Mouse (Mus musculus) hindbrain, embryonic 13.5 days (tissue): ENCODE measurements around the gene Galnt17. TPM values are rescaled to one million over a fixed set of nuclear protein-coding genes. Genes with fewer than 3 reads are reported as not detected.

ENCODE experiments used
- ATAC-seq: fragments of 200-750 bp; cut with Nextera tagmentation; 2 replicates; pipeline ENCODE4 v1.8.0; 2017; ENCODE audit warnings: moderate TSS enrichment; ENCODE audit not compliant: low FRiP score
- H3K27ac ChIP-seq: fragments of 300-500 bp; sonication (generic); 2 replicates; pipeline ENCODE4 v1.5.1; 2015; ENCODE audit warnings: inconsistent platforms, mild to moderate bottlenecking, moderate library complexity
- H3K27me3 ChIP-seq: fragments of 300-500 bp; sonication (generic); 2 replicates; pipeline ENCODE4 v1.6.1; 2015; ENCODE audit warnings: mild to moderate bottlenecking, inconsistent platforms
- H3K36me3 ChIP-seq: fragments of 300-500 bp; sonication (generic); 2 replicates; pipeline ENCODE4 v1.6.1; 2015; ENCODE audit warnings: mild to moderate bottlenecking, inconsistent platforms
- H3K4me1 ChIP-seq: fragments of 300-500 bp; sonication (generic); replicated peaks from 2 replicates; pipeline ENCODE4 v1.6.1; 2015; ENCODE audit warnings: inconsistent platforms
- H3K4me2 ChIP-seq: fragments of 300-500 bp; sonication (generic); 2 replicates; pipeline ENCODE4 v1.6.1; 2015; ENCODE audit warnings: inconsistent platforms, mild to moderate bottlenecking, moderate library complexity
- H3K4me3 ChIP-seq: fragments of 300-500 bp; sonication (generic); 2 replicates; pipeline ENCODE4 v1.5.1; 2015; ENCODE audit warnings: mild to moderate bottlenecking, inconsistent platforms
- H3K9ac ChIP-seq: fragments of 300-500 bp; sonication (generic); 2 replicates; pipeline ENCODE4 v1.6.1; 2015; ENCODE audit warnings: mild to moderate bottlenecking, inconsistent platforms
- H3K9me3 ChIP-seq: fragments of 300-500 bp; sonication (generic); 2 replicates; pipeline ENCODE4 v1.6.1; 2016; ENCODE audit warnings: inconsistent platforms
- WGBS: fragments of 180-500 bp; shearing (Covaris S2); methylation state at CpG from one replicate; pipeline ENCODE4 v1.1.7; 2015; 5-methylcytosine and 5-hydroxymethylcytosine counted together
- polyA plus RNA-seq: library from polyadenylated mRNA; unstranded; fragments of >200 nt; fragmentation: Nextera tagmentation; extraction: Ambion mirVana; gene quantifications from 2 replicates; pipeline ENCODE4 v1.2.1, GENCODE M21; 2015

The Galnt17 gene
- polyA plus RNA-seq, 1 experiment from 2014 or later: 9.6 TPM

- Histone ChIP-seq H3K9ac (no peak overlapping the region), H3K36me3 (no peaks in the 10 kb centered on the region), H3K27me3 (no peaks in the 10 kb centered on the region), H3K27ac (no peak overlapping the region), H3K4me1 (no peaks in the 10 kb centered on the region; the same call in 1 of the 2 replicates), H3K9me3 (no peaks in the 10 kb centered on the region), H3K4me3 (no peak overlapping the region), H3K4me2 (no peak overlapping the region)
- ATAC-seq: no peak
- 93% methylated on average over 8 of the region's 8 CpGs for WGBS
Observed at GRCm38 (mm10) chr5:131233828-131234227, 74.5 kb downstream of the Galnt17 start.

DNA sequence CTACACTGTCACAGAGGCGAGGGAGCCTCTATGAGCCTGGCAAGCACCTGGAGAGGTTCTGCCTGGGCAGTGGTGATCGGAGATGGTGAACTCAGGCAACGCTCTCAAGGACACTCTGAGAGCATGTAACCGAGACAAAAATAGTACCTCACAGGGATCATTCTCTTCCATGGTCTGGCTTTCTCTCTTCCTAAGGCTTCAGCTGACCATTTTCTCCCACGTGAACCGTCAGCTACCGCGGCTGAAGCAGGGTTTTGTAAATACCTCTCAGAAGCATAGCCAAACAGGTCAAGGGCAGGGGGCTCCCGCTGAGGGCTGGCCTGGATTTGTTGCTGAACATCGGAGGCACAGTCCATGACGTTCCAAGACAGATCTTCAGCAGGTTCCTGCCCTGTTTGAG is 77.2 kb downstream of the Galnt17 start:
- Histone ChIP-seq H3K4me1 (no peaks in the 10 kb centered on the region; the same call in 1 of the 2 replicates), H3K9me3 (no peaks in the 10 kb centered on the region), H3K4me2 (no peak overlapping the region), H3K4me3 (no peak overlapping the region), H3K36me3 (no peaks in the 10 kb centered on the region), H3K27me3 (no peaks in the 10 kb centered on the region), H3K27ac (no peak overlapping the region), H3K9ac (no peak overlapping the region)
- WGBS: 82% methylated on average over 11 of the region's 11 CpGs
- no peak for ATAC-seq

DNA sequence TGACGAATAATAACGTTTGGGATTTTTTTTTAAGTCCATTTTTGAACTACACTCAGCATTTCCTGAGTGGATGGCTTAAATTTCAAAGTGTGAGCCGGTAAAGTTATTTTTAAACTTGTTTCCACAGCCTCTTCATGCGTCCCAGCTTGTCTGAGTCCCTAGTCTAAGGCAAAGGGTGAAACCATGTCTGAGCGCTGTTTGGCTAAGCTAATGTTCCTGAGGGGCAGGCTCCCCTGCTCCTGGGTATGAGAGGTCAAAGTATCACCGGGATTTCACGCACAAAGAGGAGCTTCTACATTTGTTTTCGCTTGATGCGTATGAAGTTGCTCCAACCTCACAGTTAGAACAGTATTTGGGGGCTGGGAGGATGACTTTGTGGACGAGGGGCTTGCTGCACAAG is 78.6 kb downstream of the Galnt17 start:
- no peak for ATAC-seq
- 84% methylated on average over 10 of the region's 10 CpGs for whole genome bisulfite sequencing
- no peaks in the 10 kb centered on the region for H3K27me3 ChIP-seq
- no peak overlapping the region for H3K27ac ChIP-seq
- H3K4me3 ChIP-seq: no peak overlapping the region
- no peaks in the 10 kb centered on the region for H3K36me3 ChIP-seq
- H3K4me2 ChIP-seq: no peak overlapping the region
- H3K4me1 ChIP-seq: no peaks in the 10 kb centered on the region; the same call in 1 of the 2 replicates
- H3K9me3 ChIP-seq: no peaks in the 10 kb centered on the region
- H3K9ac ChIP-seq: no peak overlapping the region

DNA sequence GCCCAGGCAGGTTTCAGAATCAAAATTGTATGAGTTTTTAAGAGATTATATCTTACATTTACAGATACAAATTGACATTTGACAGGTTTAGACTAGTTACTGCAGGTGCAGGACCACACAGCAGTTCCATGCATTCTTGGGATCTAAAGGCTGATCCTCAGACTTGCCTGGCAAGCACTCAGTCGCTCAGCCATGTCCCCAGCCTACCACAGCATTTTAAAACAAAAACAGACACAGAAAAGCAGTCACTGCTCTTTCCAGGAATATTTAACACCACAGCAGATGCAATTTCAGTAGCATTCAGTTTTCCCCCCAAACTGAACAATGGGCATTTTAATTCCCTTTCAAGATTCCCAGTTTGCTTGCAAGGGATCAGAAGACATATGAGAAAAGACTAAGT is 84.9 kb downstream of the Galnt17 start:
- Histone ChIP-seq H3K4me2 (no peak overlapping the region), H3K4me3 (no peak overlapping the region), H3K27ac (no peak overlapping the region), H3K36me3 (no peaks in the 10 kb centered on the region), H3K27me3 (no peaks in the 10 kb centered on the region), H3K9ac (no peak overlapping the region), H3K4me1 (no peaks in the 10 kb centered on the region), H3K9me3 (no peaks in the 10 kb centered on the region)
- 79% methylated on average over 1 of the region's 1 CpGs for WGBS
- no peak for ATAC-seq

- no peaks in the 10 kb centered on the region for H3K27me3 ChIP-seq
- H3K9ac ChIP-seq: no peak overlapping the region
- no peak overlapping the region for H3K4me2 ChIP-seq
- no peaks in the 10 kb centered on the region for H3K4me1 ChIP-seq
- no peak overlapping the region for H3K4me3 ChIP-seq
- H3K36me3 ChIP-seq: no peaks in the 10 kb centered on the region
- 85% methylated on average over 10 of the region's 10 CpGs for WGBS
- peaks cover 3% of the 10 kb centered on the region; the same call in 1 of the 2 replicates for H3K9me3 ChIP-seq
- H3K27ac ChIP-seq: no peak overlapping the region
- ATAC-seq: no peak
Observed at GRCm38 (mm10) chr5:131222498-131223244, 85.6 kb downstream of the Galnt17 start.

DNA sequence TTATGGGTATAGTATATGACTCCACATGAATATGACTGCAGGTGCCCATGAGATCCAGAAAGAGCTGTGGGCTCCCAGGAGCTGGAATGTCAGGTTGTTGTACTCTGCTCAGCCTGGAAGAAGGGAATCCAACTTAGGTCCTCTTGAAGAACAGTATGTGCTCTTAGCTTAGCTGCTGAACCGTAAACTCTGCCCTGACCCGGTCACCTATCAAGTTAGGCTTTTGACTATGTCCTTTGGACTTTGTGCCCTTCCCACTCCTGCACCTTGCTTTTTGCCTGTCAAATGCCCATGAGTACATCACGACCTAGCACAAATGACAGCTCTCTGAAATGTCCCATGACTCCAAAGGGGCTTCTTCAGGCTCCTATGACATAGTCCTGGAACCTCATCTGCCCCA is 90.1 kb downstream of the Galnt17 start:
- H3K27me3 ChIP-seq: no peaks in the 10 kb centered on the region
- H3K27ac ChIP-seq: no peak overlapping the region
- no peak overlapping the region for H3K4me2 ChIP-seq
- no peak for ATAC-seq
- no peak overlapping the region for H3K9ac ChIP-seq
- no peaks in the 10 kb centered on the region for H3K4me1 ChIP-seq
- WGBS: 87% methylated on average over 3 of the region's 3 CpGs
- peaks cover 8% of the 10 kb centered on the region; the same call in 1 of the 2 replicates for H3K9me3 ChIP-seq
- H3K36me3 ChIP-seq: no peaks in the 10 kb centered on the region
- H3K4me3 ChIP-seq: no peak overlapping the region

GRCm38 (mm10) chr5:131211618-131212017 is 96.7 kb downstream of the Galnt17 start:
- no peaks in the 10 kb centered on the region for H3K4me1 ChIP-seq
- WGBS: 43% methylated on average over 3 of the region's 3 CpGs
- H3K4me2 ChIP-seq: no peak overlapping the region
- H3K9ac ChIP-seq: no peak overlapping the region
- H3K27ac ChIP-seq: no peak overlapping the region
- H3K27me3 ChIP-seq: no peaks in the 10 kb centered on the region
- H3K9me3 ChIP-seq: no peaks in the 10 kb centered on the region
- no peak overlapping the region for H3K4me3 ChIP-seq
- H3K36me3 ChIP-seq: no peaks in the 10 kb centered on the region
- ATAC-seq: no peak

- Histone ChIP-seq H3K4me1 (no peaks in the 10 kb centered on the region), H3K4me3 (no peak overlapping the region), H3K9ac (no peak overlapping the region), H3K27ac (no peak overlapping the region), H3K27me3 (no peaks in the 10 kb centered on the region), H3K36me3 (no peaks in the 10 kb centered on the region), H3K9me3 (no peaks in the 10 kb centered on the region), H3K4me2 (no peak overlapping the region)
- WGBS: 45% methylated on average over 2 of the region's 2 CpGs
- ATAC-seq: no peak
Observed at GRCm38 (mm10) chr5:131201146-131201545, 107.2 kb downstream of the Galnt17 start.

DNA sequence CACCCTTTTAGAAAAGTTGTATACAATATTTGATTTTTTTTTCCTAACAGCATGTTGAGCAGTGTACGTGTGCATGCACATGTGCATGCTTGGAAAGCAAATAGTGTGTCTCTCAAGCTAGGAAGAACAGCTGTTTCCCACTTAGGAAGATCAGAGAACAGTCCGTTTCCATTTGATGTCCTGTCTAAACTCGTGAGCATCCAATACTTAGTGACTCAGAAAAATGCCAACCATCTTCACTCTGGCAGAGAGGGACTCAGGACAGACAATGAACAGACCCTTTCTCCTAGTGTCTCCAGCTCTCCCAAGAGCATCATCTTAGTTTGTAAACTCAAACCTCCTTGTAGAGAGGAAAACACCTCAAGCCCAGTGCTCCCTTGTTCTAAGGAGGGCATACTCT is 116.0 kb downstream of the Galnt17 start:
- WGBS: 82% methylated on average over 3 of the region's 3 CpGs
- H3K4me2 ChIP-seq: no peak overlapping the region
- no peaks in the 10 kb centered on the region for H3K4me1 ChIP-seq
- H3K27ac ChIP-seq: no peak overlapping the region
- no peak for ATAC-seq
- no peaks in the 10 kb centered on the region for H3K9me3 ChIP-seq
- H3K9ac ChIP-seq: no peak overlapping the region
- H3K36me3 ChIP-seq: no peaks in the 10 kb centered on the region
- no peaks in the 10 kb centered on the region for H3K27me3 ChIP-seq
- no peak overlapping the region for H3K4me3 ChIP-seq

DNA sequence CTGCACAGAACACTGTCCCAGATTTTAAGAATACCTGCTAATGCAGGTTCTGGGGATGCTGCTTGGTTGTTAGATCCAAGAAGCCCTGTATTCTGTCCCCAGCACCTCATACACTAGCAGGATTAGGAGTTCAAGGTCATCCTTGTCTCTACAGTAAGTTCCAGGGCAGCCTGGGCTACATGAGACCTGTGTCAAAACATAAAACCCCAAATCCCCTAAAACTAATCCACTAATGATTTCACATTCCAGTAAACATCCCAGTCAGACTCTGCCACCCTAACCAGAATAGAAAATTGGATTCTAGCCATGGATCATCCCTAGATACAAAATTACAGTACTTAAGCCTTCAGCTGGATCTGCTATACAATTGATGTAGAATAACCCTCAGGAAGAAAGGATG is 123.7 kb downstream of the Galnt17 start:
- Histone ChIP-seq H3K4me3 (no peak overlapping the region), H3K4me1 (no peaks in the 10 kb centered on the region), H3K9me3 (no peaks in the 10 kb centered on the region), H3K27ac (no peak overlapping the region), H3K27me3 (no peaks in the 10 kb centered on the region), H3K36me3 (no peaks in the 10 kb centered on the region), H3K4me2 (no peak overlapping the region), H3K9ac (no peak overlapping the region)
- no peak for ATAC-seq

DNA sequence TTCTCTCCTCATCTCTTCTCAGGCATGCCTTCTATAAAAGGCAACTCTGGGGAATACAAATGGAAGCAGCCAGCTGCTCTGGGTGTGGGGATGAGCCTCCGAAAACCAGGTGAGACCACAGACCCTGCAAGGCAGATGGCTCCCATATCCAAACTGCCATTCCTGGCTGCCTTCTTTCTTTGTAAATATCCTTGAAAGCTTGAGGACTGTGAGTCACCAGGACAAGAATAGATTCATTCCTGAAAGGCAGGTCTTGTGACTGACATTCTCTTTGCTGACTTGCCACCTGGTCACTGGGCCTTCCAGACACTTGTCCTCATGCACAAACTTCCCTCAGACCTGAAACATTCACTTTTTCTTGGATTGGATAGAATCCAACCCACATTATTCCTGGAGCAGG is 127.1 kb downstream of the Galnt17 start:
- H3K27ac ChIP-seq: no peak overlapping the region

DNA sequence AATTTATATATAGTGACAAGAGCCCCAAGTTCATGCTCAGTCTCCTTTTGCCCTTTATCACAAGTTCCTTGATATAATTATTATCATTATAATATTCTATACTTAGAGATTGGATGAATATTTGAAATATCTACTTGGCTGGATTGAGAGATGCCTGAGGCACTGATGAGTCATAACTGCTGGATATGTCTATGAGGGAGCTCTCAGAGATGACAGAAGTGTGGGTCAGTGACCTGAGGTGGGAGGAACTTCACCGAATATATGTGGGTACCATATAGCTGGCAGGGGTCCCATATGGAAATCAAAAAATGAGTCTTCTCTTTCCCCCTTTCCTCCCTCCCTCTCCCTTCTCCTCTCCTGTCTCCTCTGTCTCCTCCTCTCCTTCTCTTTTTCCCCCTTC is 127.5 kb downstream of the Galnt17 start:
- no peak overlapping the region for H3K4me3 ChIP-seq
- 91% methylated on average over 1 of the region's 1 CpGs for WGBS
- H3K9me3 ChIP-seq: no peaks in the 10 kb centered on the region
- H3K36me3 ChIP-seq: no peaks in the 10 kb centered on the region
- H3K9ac ChIP-seq: no peak overlapping the region
- H3K27ac ChIP-seq: no peak overlapping the region
- H3K4me1 ChIP-seq: peaks cover 16% of the 10 kb centered on the region
- no peaks in the 10 kb centered on the region for H3K27me3 ChIP-seq
- no peak overlapping the region for H3K4me2 ChIP-seq
- no peak for ATAC-seq

More for the DNA sequence above, 127.1 kb downstream of the Galnt17 start:
- H3K4me2 ChIP-seq: no peak overlapping the region
- WGBS: 79% methylated on average over 1 of the region's 1 CpGs
- no peak overlapping the region for H3K4me3 ChIP-seq
- no peak for ATAC-seq
- peaks cover 16% of the 10 kb centered on the region for H3K4me1 ChIP-seq
- H3K27me3 ChIP-seq: no peaks in the 10 kb centered on the region
- H3K36me3 ChIP-seq: no peaks in the 10 kb centered on the region
- no peak overlapping the region for H3K9ac ChIP-seq
- no peaks in the 10 kb centered on the region for H3K9me3 ChIP-seq

DNA sequence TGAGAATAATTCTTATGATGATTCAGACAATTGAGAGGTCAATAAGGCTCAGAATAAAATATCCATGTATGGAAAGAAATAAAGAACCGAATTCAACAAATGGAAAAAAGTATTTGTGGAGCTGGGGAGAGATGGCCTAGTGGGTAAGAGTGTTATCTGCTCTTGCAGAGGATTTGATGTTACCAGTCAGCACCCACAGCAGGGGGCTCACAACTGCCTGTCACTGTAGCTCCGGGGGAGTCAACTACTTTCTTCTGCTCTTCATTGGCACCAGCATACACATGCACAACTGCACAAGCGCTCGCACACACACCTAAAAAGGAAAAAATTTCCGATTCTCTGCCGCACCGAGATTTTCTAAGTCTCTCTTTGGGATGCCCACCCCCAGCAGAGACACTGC is 130.4 kb downstream of the Galnt17 start:
- Histone ChIP-seq H3K9me3 (no peaks in the 10 kb centered on the region), H3K27ac (peak overlapping the region; percentile 13), H3K4me2 (no peak overlapping the region), H3K4me1 (peaks cover 16% of the 10 kb centered on the region), H3K9ac (no peak overlapping the region), H3K36me3 (no peaks in the 10 kb centered on the region), H3K27me3 (no peaks in the 10 kb centered on the region), H3K4me3 (no peak overlapping the region)
- ATAC-seq: no peak
- 48% methylated on average over 7 of the region's 7 CpGs for WGBS
